Mouse (Mus musculus): ENCODE results near the gene S100a3. TPM values are rescaled to one million over a fixed set of nuclear protein-coding genes. Genes with fewer than 3 reads are reported as not detected.

S100a3 gene
- total RNA-seq, 1 experiment: 1.6 TPM

GRCm38 (mm10) chr3:90612061-90612460 lies 51.7 kb downstream of the S100a3 start:
- Histone ChIP-seq H3K9ac (ENCODE audit: insufficient read depth, low read depth, low read length, poor library complexity, severe bottlenecking) (no peak overlapping the region), H3K27ac (ENCODE audit: insufficient read depth, low read depth, low read length, poor library complexity, severe bottlenecking) (no peak overlapping the region), H3K4me1 (ENCODE audit: control insufficient read depth in 2 of 2, insufficient read depth in 2 of 2, low read length in 2 of 2, poor library complexity in 1 of 2) (peaks cover 0 to 15% of the 10 kb centered on the region in 2 experiments; a peak in 1 of 4 replicates), H3K4me3 (ENCODE audit: insufficient read depth in 1 of 2, low read depth in 1 of 2, low read length in 2 of 2, poor library complexity in 1 of 2, severe bottlenecking in 1 of 2) (no peak overlapping the region), H3K9me3 (ENCODE audit: control insufficient read depth, insufficient read depth, low read depth, low read length) (no peaks in the 10 kb centered on the region), H3K36me3 (ENCODE audit: control insufficient read depth, insufficient read depth, low read length, poor library complexity, severe bottlenecking) (no peaks in the 10 kb centered on the region)
- no peak for DNase-seq (ENCODE audit: low read depth, low spot score)
- no peak for TF ChIP-seq ZC3H11A (IDR thresholded peaks at IDR 0.05; ENCODE audit: borderline replicate concordance, low read depth, low read length)
- TF ChIP-seq ZNF384 (IDR thresholded peaks at IDR 0.05; ENCODE audit: low read depth, low read length): no peak
- no peak for TF ChIP-seq MAFK (IDR thresholded peaks at IDR 0.05; ENCODE audit: insufficient read depth, low read depth, low read length)
- no peak for TF ChIP-seq CHD2 (IDR thresholded peaks at IDR 0.05; ENCODE audit: low read depth, low read length)
- TF ChIP-seq HCFC1 (IDR thresholded peaks at IDR 0.05; ENCODE audit: borderline replicate concordance, insufficient read depth, low read length): no peak
- in situ Hi-C loops (cut with MboI; ENCODE audit: low sequenced_read_pairs in 2 of 2, unreplicated experiment in 2 of 2): no loop called here

- H3K9ac ChIP-seq (ENCODE audit: insufficient read depth, low read depth, low read length, poor library complexity, severe bottlenecking): 0 out of 2 replicates have a peak within 1 kb of the TSS, but pooled peaks have one; percentile 2
- H3K4me3 ChIP-seq (ENCODE audit: insufficient read depth in 1 of 2, low read depth in 1 of 2, low read length in 2 of 2, poor library complexity in 1 of 2, severe bottlenecking in 1 of 2): peak within 1 kb of the TSS; percentile 41 to 46; a peak in 3 of 4 replicates
- H3K36me3 ChIP-seq (ENCODE audit: control insufficient read depth, insufficient read depth, low read length, poor library complexity, severe bottlenecking): no peaks in the 10 kb centered on the region
- peak; percentile 74 for DNase-seq (ENCODE audit: low read depth, low spot score)
- in situ Hi-C loops (cut with MboI; ENCODE audit: low sequenced_read_pairs in 2 of 2, unreplicated experiment in 2 of 2): no loop called here
- no peak within 1 kb of the TSS for H3K27ac ChIP-seq (ENCODE audit: insufficient read depth, low read depth, low read length, poor library complexity, severe bottlenecking)
- no peaks in the 10 kb centered on the region for H3K9me3 ChIP-seq (ENCODE audit: control insufficient read depth, insufficient read depth, low read depth, low read length)
- TF ChIP-seq HCFC1 (IDR thresholded peaks at IDR 0.05; ENCODE audit: borderline replicate concordance, insufficient read depth, low read length) (no peak), MAFK (IDR thresholded peaks at IDR 0.05; ENCODE audit: insufficient read depth, low read depth, low read length) (no peak), ZC3H11A (IDR thresholded peaks at IDR 0.05; ENCODE audit: borderline replicate concordance, low read depth, low read length) (peak; percentile 20; the same call in 1 of the 2 replicates)
- peaks cover 0 to 15% of the 10 kb centered on the region in 2 experiments; a peak in 1 of 4 replicates for H3K4me1 ChIP-seq (ENCODE audit: control insufficient read depth in 2 of 2, insufficient read depth in 2 of 2, low read length in 2 of 2, poor library complexity in 1 of 2)
Measured at GRCm38 (mm10) chr3:90612728-90613291, 52.4 kb downstream of the S100a3 start, which contains the start of gene S100a6. S100a6 (plus strand) TSS chr3:90612882.

- H3K9me3 ChIP-seq (ENCODE audit: control insufficient read depth, insufficient read depth, low read depth, low read length): no peaks in the 10 kb centered on the region
- no peak overlapping the region for H3K9ac ChIP-seq (ENCODE audit: insufficient read depth, low read depth, low read length, poor library complexity, severe bottlenecking)
- no peak overlapping the region for H3K27ac ChIP-seq (ENCODE audit: insufficient read depth, low read depth, low read length, poor library complexity, severe bottlenecking)
Measured at GRCm38 (mm10) chr3:90613461-90614147, 53.2 kb downstream of the S100a3 start.

GRCm38 (mm10) chr3:90614148-90614530 lies 53.8 kb downstream of the S100a3 start:
- no peak for DNase-seq (ENCODE audit: low read depth, low spot score)
- no peak for TF ChIP-seq ZNF384 (IDR thresholded peaks at IDR 0.05; ENCODE audit: low read depth, low read length)
- in situ Hi-C loops (cut with MboI; ENCODE audit: low sequenced_read_pairs in 2 of 2, unreplicated experiment in 2 of 2): no loop called here

More at GRCm38 (mm10) chr3:90613461-90614147, 53.2 kb downstream of the S100a3 start:
- TF ChIP-seq ZC3H11A (IDR thresholded peaks at IDR 0.05; ENCODE audit: borderline replicate concordance, low read depth, low read length) (no peak), ZNF384 (IDR thresholded peaks at IDR 0.05; ENCODE audit: low read depth, low read length) (no peak)
- peak overlapping the region; percentile 41 to 46; a peak in 2 of 4 replicates for H3K4me3 ChIP-seq (ENCODE audit: insufficient read depth in 1 of 2, low read depth in 1 of 2, low read length in 2 of 2, poor library complexity in 1 of 2, severe bottlenecking in 1 of 2)
- no peak for DNase-seq (ENCODE audit: low read depth, low spot score)
- in situ Hi-C loops (cut with MboI; ENCODE audit: low sequenced_read_pairs in 2 of 2, unreplicated experiment in 2 of 2): no loop called here
- H3K4me1 ChIP-seq (ENCODE audit: control insufficient read depth in 2 of 2, insufficient read depth in 2 of 2, low read length in 2 of 2, poor library complexity in 1 of 2): peaks cover 0 to 15% of the 10 kb centered on the region in 2 experiments; a peak in 1 of 4 replicates
- H3K36me3 ChIP-seq (ENCODE audit: control insufficient read depth, insufficient read depth, low read length, poor library complexity, severe bottlenecking): no peaks in the 10 kb centered on the region

More at GRCm38 (mm10) chr3:90614148-90614530, 53.8 kb downstream of the S100a3 start:
- H3K9me3 ChIP-seq (ENCODE audit: control insufficient read depth, insufficient read depth, low read depth, low read length): no peaks in the 10 kb centered on the region
- peaks cover 0 to 15% of the 10 kb centered on the region in 2 experiments; a peak in 1 of 4 replicates for H3K4me1 ChIP-seq (ENCODE audit: control insufficient read depth in 2 of 2, insufficient read depth in 2 of 2, low read length in 2 of 2, poor library complexity in 1 of 2)
- H3K27ac ChIP-seq (ENCODE audit: insufficient read depth, low read depth, low read length, poor library complexity, severe bottlenecking): no peak overlapping the region
- H3K36me3 ChIP-seq (ENCODE audit: control insufficient read depth, insufficient read depth, low read length, poor library complexity, severe bottlenecking): no peaks in the 10 kb centered on the region
- H3K9ac ChIP-seq (ENCODE audit: insufficient read depth, low read depth, low read length, poor library complexity, severe bottlenecking): no peak overlapping the region
- no peak overlapping the region for H3K4me3 ChIP-seq (ENCODE audit: insufficient read depth in 1 of 2, low read depth in 1 of 2, low read length in 2 of 2, poor library complexity in 1 of 2, severe bottlenecking in 1 of 2)
